Mouse (Mus musculus) CH12.LX (cell line): Measurements from ENCODE around the gene Ndufs6. TPM values are rescaled to one million over a fixed set of nuclear protein-coding genes. Genes with fewer than 3 reads are reported as not detected.

Experiments used
- DNase-seq: peaks from one replicate; pipeline ENCODE4 v3.0.0-alpha.2; 2013; ENCODE audit errors: extremely low read depth
- H3K27ac ChIP-seq: 2 replicates; pipeline ENCODE4 v1.5.1; 2012; ENCODE audit warnings: low read depth, mild to moderate bottlenecking, control low read depth, moderate library complexity; ENCODE audit not compliant: insufficient read depth
- H3K27me3 ChIP-seq: replicated peaks from 2 replicates; pipeline ENCODE3; 2012; ENCODE audit warnings: inconsistent platforms
- H3K36me3 ChIP-seq, 2 experiments: replicated peaks in 1 of 2; 2 replicates each; pipeline versions ENCODE3 to v1.6.1; 2012; ENCODE audit warnings: inconsistent platforms in 1 of 2, low read length in 1 of 2, mild to moderate bottlenecking in 1 of 2, mixed read lengths in 1 of 2, moderate library complexity in 1 of 2; ENCODE audit not compliant: control insufficient read depth in 1 of 2, insufficient read depth in 1 of 2
- H3K4me1 ChIP-seq, 2 experiments: 2 replicates each; pipeline ENCODE4 v1.6.1; 2012; ENCODE audit warnings: inconsistent platforms in 1 of 2, moderate library complexity in 1 of 2; ENCODE audit not compliant: insufficient read depth in 2 of 2, control insufficient read depth in 1 of 2
- H3K4me2 ChIP-seq: 2 replicates; pipeline ENCODE4 v1.6.1; 2012; ENCODE audit warnings: low read depth, mild to moderate bottlenecking, control low read depth; ENCODE audit not compliant: poor library complexity, insufficient read depth, severe bottlenecking
- H3K4me3 ChIP-seq, 3 experiments: fragments of 150-350 bp in 1 of 3; sonication (generic) in 1 of 3; replicated peaks in 1 of 3; 2 replicates each; pipeline versions ENCODE3 to v1.5.1; 2011 to 2012; ENCODE audit warnings: low read depth in 2 of 3, low read length in 2 of 3, mild to moderate bottlenecking in 2 of 3, moderate library complexity in 2 of 3, control low read depth in 1 of 3, improper control_type of control experiment in 1 of 3, inconsistent platforms in 1 of 3, mixed read lengths in 1 of 3; ENCODE audit not compliant: poor library complexity in 1 of 3
- H3K79me2 ChIP-seq: replicated peaks from 2 replicates; pipeline ENCODE4 v1.6.1; 2012; ENCODE audit warnings: mild to moderate bottlenecking, moderate library complexity; ENCODE audit not compliant: control insufficient read depth, poor library complexity, insufficient read depth, severe bottlenecking; ENCODE audit errors: extremely low read depth
- H3K9ac ChIP-seq: 2 replicates; pipeline ENCODE4 v1.6.1; 2012; ENCODE audit warnings: low read depth, mild to moderate bottlenecking, control low read depth, moderate library complexity; ENCODE audit not compliant: insufficient read depth
- H3K9me3 ChIP-seq: replicated peaks from 2 replicates; pipeline ENCODE3; 2012; ENCODE audit warnings: low read length, inconsistent platforms, mixed read lengths
- BHLHE40 ChIP-seq: IDR thresholded peaks from 2 replicates; pipeline ENCODE4 v1.6.1; 2011; ENCODE audit warnings: mild to moderate bottlenecking, low read depth, low read length, improper control_type of control experiment
- CHD1 ChIP-seq: IDR thresholded peaks from 2 replicates; pipeline ENCODE4 v1.6.1; 2012; ENCODE audit warnings: low read depth, low read length, improper control_type of control experiment, inconsistent platforms
- CHD2 ChIP-seq: IDR thresholded peaks from 2 replicates; pipeline ENCODE4 v1.6.1; 2011; ENCODE audit warnings: low read length, improper control_type of control experiment
- CTCF ChIP-seq, 2 experiments: IDR thresholded peaks in 1 of 2; conservative IDR thresholded peaks in 1 of 2; 2 replicates each; pipeline ENCODE4 v1.5.1; 2011 to 2012; ENCODE audit warnings: low read depth in 2 of 2, low read length in 2 of 2, improper control_type of control experiment in 1 of 2, inconsistent platforms in 1 of 2, mild to moderate bottlenecking in 1 of 2, moderate library complexity in 1 of 2
- E2F4 ChIP-seq: IDR thresholded peaks from 2 replicates; pipeline ENCODE4 v1.6.1; 2011; ENCODE audit warnings: low read depth, low read length, improper control_type of control experiment; ENCODE audit not compliant: insufficient replicate concordance
- ELF1 ChIP-seq: IDR thresholded peaks from 2 replicates; pipeline ENCODE4 v1.6.1; 2014; ENCODE audit warnings: low read depth, mild to moderate bottlenecking, inconsistent platforms, low read length, improper control_type of control experiment
- EP300 ChIP-seq: IDR thresholded peaks from 2 replicates; pipeline ENCODE4 v1.6.1; 2011; ENCODE audit warnings: low read length, improper control_type of control experiment
- ETS1 ChIP-seq: conservative IDR thresholded peaks from 2 replicates; pipeline ENCODE4 v1.6.1; 2012; ENCODE audit warnings: low read depth, mild to moderate bottlenecking, inconsistent platforms, low read length, improper control_type of control experiment, moderate library complexity
- GABPA ChIP-seq: IDR thresholded peaks from 2 replicates; pipeline ENCODE4 v1.6.1; 2012; ENCODE audit warnings: low read depth, low read length, improper control_type of control experiment, inconsistent platforms; ENCODE audit not compliant: insufficient replicate concordance
- HCFC1 ChIP-seq: IDR thresholded peaks from 2 replicates; pipeline ENCODE4 v1.6.1; 2012; ENCODE audit warnings: low read depth, mild to moderate bottlenecking, inconsistent platforms, low read length, improper control_type of control experiment
- IRF4 ChIP-seq: IDR thresholded peaks from 2 replicates; pipeline ENCODE4 v1.6.1; 2014; ENCODE audit warnings: low read depth, mild to moderate bottlenecking, inconsistent platforms, low read length, improper control_type of control experiment
- JUN ChIP-seq: IDR thresholded peaks from 2 replicates; pipeline ENCODE4 v1.6.1; 2011; ENCODE audit warnings: low read depth, mild to moderate bottlenecking, low read length, improper control_type of control experiment, moderate library complexity; ENCODE audit not compliant: insufficient read depth
- JUND ChIP-seq: conservative IDR thresholded peaks from 2 replicates; pipeline ENCODE4 v1.6.1; 2011; ENCODE audit warnings: low read depth, low read length, improper control_type of control experiment
- KAT2A ChIP-seq: IDR thresholded peaks from 2 replicates; pipeline ENCODE4 v1.6.1; 2012; ENCODE audit warnings: low read length, improper control_type of control experiment, inconsistent platforms; ENCODE audit not compliant: insufficient replicate concordance
- MAFK ChIP-seq: IDR thresholded peaks from 2 replicates; pipeline ENCODE4 v1.6.1; 2011; ENCODE audit warnings: low read length, improper control_type of control experiment; ENCODE audit not compliant: insufficient replicate concordance
- MAX ChIP-seq: IDR thresholded peaks from 2 replicates; pipeline ENCODE4 v1.6.1; 2011; ENCODE audit warnings: low read length, improper control_type of control experiment
- MAZ ChIP-seq: IDR thresholded peaks from 2 replicates; pipeline ENCODE4 v1.6.1; 2012; ENCODE audit warnings: low read depth, mild to moderate bottlenecking, inconsistent platforms, low read length, improper control_type of control experiment, moderate library complexity
- MEF2A ChIP-seq: IDR thresholded peaks from 2 replicates; pipeline ENCODE4 v1.6.1; 2014; ENCODE audit warnings: low read depth, mild to moderate bottlenecking, inconsistent platforms, low read length, improper control_type of control experiment, borderline replicate concordance
- MXI1 ChIP-seq: IDR thresholded peaks from 2 replicates; pipeline ENCODE4 v1.6.1; 2011; ENCODE audit warnings: mild to moderate bottlenecking, low read depth, low read length, improper control_type of control experiment
- MYC ChIP-seq: IDR thresholded peaks from 2 replicates; pipeline ENCODE4 v1.6.1; 2011; ENCODE audit warnings: low read depth, mild to moderate bottlenecking, improper control_type of control experiment, low read length
- NELFE ChIP-seq: IDR thresholded peaks from 2 replicates; pipeline ENCODE4 v1.6.1; 2011; ENCODE audit warnings: low read depth, low read length, improper control_type of control experiment
- NRF1 ChIP-seq: IDR thresholded peaks from 2 replicates; pipeline ENCODE4 v1.6.1; 2014; ENCODE audit warnings: low read depth, mild to moderate bottlenecking, inconsistent platforms, low read length, improper control_type of control experiment, moderate library complexity
- PAX5 ChIP-seq: IDR thresholded peaks from 2 replicates; pipeline ENCODE4 v1.6.1; 2012; ENCODE audit warnings: low read length, inconsistent platforms, mixed read lengths
- POLR2A ChIP-seq: IDR thresholded peaks from 2 replicates; pipeline ENCODE4 v1.6.1; 2011; ENCODE audit warnings: low read depth, mild to moderate bottlenecking, improper control_type of control experiment, low read length
- POLR2AphosphoS2 ChIP-seq: IDR thresholded peaks from 2 replicates; pipeline ENCODE4 v1.6.1; 2011; ENCODE audit warnings: low read depth, low read length, improper control_type of control experiment
- RAD21 ChIP-seq: IDR thresholded peaks from 2 replicates; pipeline ENCODE4 v1.6.1; 2011; ENCODE audit warnings: low read depth, mild to moderate bottlenecking, low read length, improper control_type of control experiment, moderate library complexity
- RCOR1 ChIP-seq: conservative IDR thresholded peaks from 2 replicates; pipeline ENCODE4 v1.6.1; 2012; ENCODE audit warnings: low read depth, mild to moderate bottlenecking, inconsistent platforms, low read length, improper control_type of control experiment
- SIN3A ChIP-seq: IDR thresholded peaks from 2 replicates; pipeline ENCODE4 v1.6.1; 2012; ENCODE audit warnings: low read length, improper control_type of control experiment, inconsistent platforms
- SMC3 ChIP-seq: IDR thresholded peaks from 2 replicates; pipeline ENCODE4 v1.6.1; 2011; ENCODE audit warnings: low read depth, low read length, improper control_type of control experiment
- TBP ChIP-seq: conservative IDR thresholded peaks from 2 replicates; pipeline ENCODE4 v1.6.1; 2011; ENCODE audit warnings: low read depth, low read length, improper control_type of control experiment
- TCF12 ChIP-seq: IDR thresholded peaks from 2 replicates; pipeline ENCODE4 v1.6.1; 2014; ENCODE audit warnings: low read depth, mild to moderate bottlenecking, inconsistent platforms, low read length, improper control_type of control experiment
- UBTF ChIP-seq: IDR thresholded peaks from 2 replicates; pipeline ENCODE4 v1.6.1; 2012; ENCODE audit warnings: low read depth, mild to moderate bottlenecking, inconsistent platforms, low read length, improper control_type of control experiment, moderate library complexity
- USF1 ChIP-seq: IDR thresholded peaks from 2 replicates; pipeline ENCODE4 v1.6.1; 2014; ENCODE audit warnings: low read depth, mild to moderate bottlenecking, inconsistent platforms, low read length, improper control_type of control experiment
- USF2 ChIP-seq: conservative IDR thresholded peaks from 2 replicates; pipeline ENCODE4 v1.6.1; 2011; ENCODE audit warnings: low read depth, low read length, improper control_type of control experiment
- ZC3H11A ChIP-seq: IDR thresholded peaks from 2 replicates; pipeline ENCODE4 v1.6.1; 2012; ENCODE audit warnings: low read depth, mild to moderate bottlenecking, inconsistent platforms, low read length, improper control_type of control experiment
- ZKSCAN1 ChIP-seq: IDR thresholded peaks from 2 replicates; pipeline ENCODE4 v1.6.1; 2012; ENCODE audit warnings: low read depth, inconsistent platforms, low read length, improper control_type of control experiment, borderline replicate concordance
- ZMIZ1 ChIP-seq: IDR thresholded peaks from 2 replicates; pipeline ENCODE4 v1.6.1; 2012; ENCODE audit warnings: low read depth, mild to moderate bottlenecking, inconsistent platforms, low read length, improper control_type of control experiment
- ZNF384 ChIP-seq: IDR thresholded peaks from 2 replicates; pipeline ENCODE4 v1.6.1; 2012; ENCODE audit warnings: low read depth, low read length, improper control_type of control experiment, inconsistent platforms
- dilution Hi-C: fragments of 300-500 bp; cut with MboI; formaldehyde crosslinking; loops from 2 replicates; pipeline ENCODE4 v1.14.3; 2020; ENCODE audit warnings: low sequenced_read_pairs; ENCODE audit not compliant: extremely low pct_unique_long_range_greater_than_20kb, extremely low pct_ligation_motif_present
- in situ Hi-C: fragments of 300-500 bp; cut with MboI; formaldehyde crosslinking; loops from 3 replicates; pipeline ENCODE4 v1.14.3; 2019; ENCODE audit warnings: low sequenced_read_pairs, low pct_ligation_motif_present, low pct_unique_long_range_greater_than_20kb, mixed read lengths
- polyA plus RNA-seq: library from polyadenylated mRNA; unstranded; fragments of >175 nt; gene quantifications from 2 replicates; pipeline ENCODE4 v1.2.1, GENCODE M21; 2012; ENCODE audit warnings: low read depth; ENCODE audit not compliant: insufficient read length
- total RNA-seq, 2 experiments: library from RNA; depleted of rRNA; stranded (reverse); fragments of 300-350 nt in 1 of 2; fragments of >200 nt in 1 of 2; gene quantifications; 2 replicates each; pipeline ENCODE4 v1.2.3; 2012 to 2014

Ndufs6 gene
- total and polyA plus RNA-seq, 3 experiments = 165 to 190 (median 182) TPM

DNA sequence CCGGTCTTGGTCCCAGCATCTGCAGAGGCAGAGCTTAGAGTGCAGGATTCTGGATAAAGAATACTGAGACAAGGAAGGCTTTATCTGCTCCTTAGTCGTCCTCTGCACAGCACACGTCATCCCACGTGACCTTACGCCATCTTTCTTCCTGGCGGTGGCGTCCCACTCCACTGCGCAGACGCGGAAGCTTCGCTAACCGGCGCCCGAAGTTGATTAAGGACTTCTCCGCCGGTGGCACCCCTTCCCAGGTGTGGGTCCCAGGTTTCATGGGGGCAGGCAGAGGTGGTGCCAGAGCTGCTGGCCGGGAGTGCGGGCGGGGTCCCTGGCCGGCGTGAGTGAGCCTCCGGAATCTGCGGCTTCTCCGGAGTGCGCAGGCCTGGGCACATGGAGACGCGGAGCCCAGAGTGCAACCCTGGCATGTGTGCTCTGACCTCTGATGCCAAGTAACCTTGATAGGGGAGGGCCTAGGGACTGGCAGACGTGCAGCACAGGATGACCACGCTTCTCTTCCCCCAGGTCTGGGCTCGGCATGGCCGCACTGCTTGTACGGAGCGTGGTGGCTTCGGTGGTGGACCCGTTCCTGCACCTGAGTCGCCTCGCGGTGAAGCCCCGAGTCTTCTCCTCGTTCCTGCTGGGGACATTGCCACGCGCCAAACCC is 2.6 kb upstream of the Ndufs6 start:
- Histone ChIP-seq H3K27me3 (no peaks in the 10 kb centered on the region), H3K36me3 (peaks cover 12 to 30% of the 10 kb centered on the region in 2 experiments), H3K27ac (no peak overlapping the region), H3K4me1 (peaks cover 5 to 46% of the 10 kb centered on the region in 2 experiments), H3K79me2 (peaks cover 11% of the 10 kb centered on the region), H3K9me3 (no peaks in the 10 kb centered on the region), H3K4me3 (peak overlapping the region; percentile 81 to 93 (median 91)), H3K9ac (peak overlapping the region; percentile 58), H3K4me2 (peak overlapping the region; percentile 86)
- peak; percentile 87 for DNase-seq
- in situ Hi-C loops = no loop called here
- dilution Hi-C loops = no loop called here
- TF ChIP-seq BHLHE40 (peak; percentile 93), MXI1 (peak; percentile 79; the same call in 1 of the 2 replicates), GABPA (no peak; the same call in 1 of the 2 replicates), MAX (peak; percentile 89), IRF4 (no peak), RAD21 (no peak), MAZ (no peak), MYC (peak; percentile 16), CHD1 (no peak), UBTF (no peak), HCFC1 (peak; percentile 89), EP300 (no peak), TCF12 (peak; percentile 78), POLR2AphosphoS2 (no peak), CHD2 (no peak), NRF1 (peak; percentile 91), ZMIZ1 (no peak; the same call in 1 of the 2 replicates), ZC3H11A (no peak), SIN3A (peak; percentile 74), CTCF (conservative IDR thresholded peaks at IDR 0.05 in 1 of 2, IDR thresholded peaks at IDR 0.05 in 1 of 2; ENCODE audit: low read depth in 2 of 2, low read length in 2 of 2) (no peak), POLR2A (peak; percentile 81), JUN (no peak), KAT2A (peak; percentile 65; the same call in 1 of the 2 replicates), ZNF384 (no peak), MAFK (no peak), ETS1 (no peak; the same call in 1 of the 2 replicates), RCOR1 (no peak), JUND (no peak), USF1 (peak; percentile 94), SMC3 (no peak), NELFE (peak; percentile 84; the same call in 1 of the 2 replicates), E2F4 (no peak), ELF1 (peak; percentile 97), MEF2A (0 out of 2 replicates have a peak, but pooled peaks have one; percentile 26), ZKSCAN1 (no peak), USF2 (peak; percentile 92), PAX5 (no peak), TBP (peak; percentile 58; the same call in 1 of the 2 replicates)
